Mouse (Mus musculus) ES-E14 (cell line): Measurements from ENCODE around the gene Gpm6b. TPM values are rescaled to one million over a fixed set of nuclear protein-coding genes. Genes with fewer than 3 reads are reported as not detected.

Source experiments
- DNase-seq: peaks from one replicate; pipeline ENCODE4 v3.0.0-alpha.2; 2013; ENCODE audit warnings: low read depth, low spot score
- H3K27ac ChIP-seq: 2 replicates; pipeline ENCODE4 v1.5.1; 2012; ENCODE audit warnings: low read depth, mild to moderate bottlenecking, low read length, moderate library complexity, mixed read lengths; ENCODE audit not compliant: poor library complexity, insufficient read depth, severe bottlenecking
- H3K36me3 ChIP-seq: 2 replicates; pipeline ENCODE4 v1.6.1; 2012; ENCODE audit warnings: mild to moderate bottlenecking, low read length, moderate library complexity, mixed read lengths; ENCODE audit not compliant: control insufficient read depth, poor library complexity, insufficient read depth, severe bottlenecking
- H3K4me1 ChIP-seq, 2 experiments: fragments of 150-350 bp in 1 of 2; sonication (generic) in 1 of 2; 2 replicates each; pipeline ENCODE4 v1.6.1; 2012; ENCODE audit warnings: low read length in 2 of 2, mild to moderate bottlenecking in 1 of 2, mixed read lengths in 1 of 2; ENCODE audit not compliant: control insufficient read depth in 2 of 2, insufficient read depth in 2 of 2, poor library complexity in 1 of 2
- H3K4me3 ChIP-seq, 2 experiments: fragments of 150-350 bp in 1 of 2; sonication (generic) in 1 of 2; 2 replicates each; pipeline ENCODE4 v1.5.1; 2012; ENCODE audit warnings: low read length in 2 of 2, low read depth in 1 of 2, mild to moderate bottlenecking in 1 of 2, mixed read lengths in 1 of 2; ENCODE audit not compliant: insufficient read depth in 1 of 2, poor library complexity in 1 of 2, severe bottlenecking in 1 of 2
- H3K9ac ChIP-seq: 2 replicates; pipeline ENCODE4 v1.6.1; 2012; ENCODE audit warnings: low read depth, mild to moderate bottlenecking, low read length, mixed read lengths; ENCODE audit not compliant: poor library complexity, insufficient read depth, severe bottlenecking
- H3K9me3 ChIP-seq: fragments of 150-350 bp; sonication (generic); 2 replicates; pipeline ENCODE4 v1.6.1; 2012; ENCODE audit warnings: low read depth, mild to moderate bottlenecking, low read length; ENCODE audit not compliant: control insufficient read depth, insufficient read depth
- CHD2 ChIP-seq: IDR thresholded peaks from 2 replicates; pipeline ENCODE4 v1.6.1; 2014; ENCODE audit warnings: mild to moderate bottlenecking, low read depth, low read length, inconsistent platforms
- HCFC1 ChIP-seq: IDR thresholded peaks from 2 replicates; pipeline ENCODE4 v1.6.1; 2012; ENCODE audit warnings: low read length, inconsistent platforms, borderline replicate concordance; ENCODE audit not compliant: insufficient read depth
- MAFK ChIP-seq: IDR thresholded peaks from 2 replicates; pipeline ENCODE4 v1.6.1; 2014; ENCODE audit warnings: mild to moderate bottlenecking, low read depth, low read length, inconsistent platforms; ENCODE audit not compliant: insufficient read depth
- ZC3H11A ChIP-seq: IDR thresholded peaks from 2 replicates; pipeline ENCODE4 v1.6.1; 2012; ENCODE audit warnings: low read depth, mild to moderate bottlenecking, inconsistent platforms, low read length, borderline replicate concordance
- ZNF384 ChIP-seq: IDR thresholded peaks from 2 replicates; pipeline ENCODE4 v1.6.1; 2012; ENCODE audit warnings: low read depth, low read length, inconsistent platforms
- in situ Hi-C, 2 experiments: fragments of 600-800 bp; cut with MboI; formaldehyde crosslinking; loops; one replicate each; pipeline ENCODE4 v1.15.1; 2025; ENCODE audit warnings: low sequenced_read_pairs in 2 of 2, inconsistent platforms in 1 of 2; ENCODE audit not compliant: unreplicated experiment in 2 of 2
- total RNA-seq: library from RNA; depleted of rRNA; stranded (reverse); fragments of 300-350 nt; gene quantifications from 2 replicates; pipeline ENCODE4 v1.2.3, GENCODE M21; 2012

Gpm6b gene
- total RNA-seq, 1 experiment: 1.0 TPM

DNA sequence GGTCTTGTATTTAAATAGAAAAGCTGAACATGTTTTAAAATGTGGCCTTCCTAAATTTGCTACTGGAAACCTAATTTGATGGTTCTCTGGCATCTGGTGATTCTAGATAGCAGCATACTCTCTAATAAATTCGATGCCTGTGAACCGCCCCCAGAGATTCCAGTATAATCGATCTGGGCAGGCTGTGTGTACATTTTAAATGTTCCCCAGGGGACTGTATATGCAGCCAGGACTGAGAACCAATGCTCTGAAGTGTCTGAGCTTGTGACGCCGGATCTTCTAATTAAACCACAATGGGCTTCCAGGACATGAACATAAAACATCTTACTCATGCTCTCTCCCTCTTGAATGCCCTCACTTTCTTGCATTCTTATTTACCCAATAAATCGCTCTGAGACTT, 22.5 kb upstream of the Gpm6b start:
- TF ChIP-seq MAFK: no peak
- no peak for TF ChIP-seq ZC3H11A
- TF ChIP-seq CHD2: no peak
- TF ChIP-seq ZNF384: no peak
- no peak for TF ChIP-seq HCFC1
- Histone ChIP-seq H3K4me1 (no peaks in the 10 kb centered on the region), H3K36me3 (no peaks in the 10 kb centered on the region), H3K9ac (no peak overlapping the region), H3K9me3 (no peaks in the 10 kb centered on the region), H3K4me3 (no peak overlapping the region), H3K27ac (no peak overlapping the region)
- DNase-seq: no peak
- in situ Hi-C loops: no loop called here

DNA sequence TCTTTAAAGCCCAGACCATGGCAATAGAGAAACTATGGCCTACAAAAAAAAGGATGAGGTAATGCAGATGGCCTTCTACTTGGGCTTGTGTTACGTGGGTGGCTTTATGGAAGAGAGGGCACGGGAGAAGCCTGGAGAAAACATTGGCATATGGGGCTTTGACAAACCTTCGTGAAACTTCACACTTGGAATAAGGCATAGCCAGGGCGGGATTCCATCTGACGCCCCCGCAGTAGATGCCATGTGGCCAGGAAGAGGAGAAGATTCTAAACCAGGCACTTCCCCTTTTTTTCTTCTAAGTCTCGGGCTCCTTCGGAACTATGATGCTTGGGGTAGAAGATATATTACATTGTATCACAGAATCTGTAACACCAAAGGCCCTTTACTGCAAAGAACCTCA, 22.0 kb upstream of the Gpm6b start:
- H3K36me3 ChIP-seq: no peaks in the 10 kb centered on the region
- no peak overlapping the region for H3K9ac ChIP-seq
- DNase-seq: no peak
- H3K9me3 ChIP-seq: no peaks in the 10 kb centered on the region
- no peaks in the 10 kb centered on the region for H3K4me1 ChIP-seq
- H3K27ac ChIP-seq: no peak overlapping the region
- in situ Hi-C loops: no loop called here
- no peak overlapping the region for H3K4me3 ChIP-seq
- TF ChIP-seq HCFC1: no peak
- TF ChIP-seq MAFK: no peak
- no peak for TF ChIP-seq ZC3H11A
- TF ChIP-seq CHD2: no peak
- no peak for TF ChIP-seq ZNF384

DNA sequence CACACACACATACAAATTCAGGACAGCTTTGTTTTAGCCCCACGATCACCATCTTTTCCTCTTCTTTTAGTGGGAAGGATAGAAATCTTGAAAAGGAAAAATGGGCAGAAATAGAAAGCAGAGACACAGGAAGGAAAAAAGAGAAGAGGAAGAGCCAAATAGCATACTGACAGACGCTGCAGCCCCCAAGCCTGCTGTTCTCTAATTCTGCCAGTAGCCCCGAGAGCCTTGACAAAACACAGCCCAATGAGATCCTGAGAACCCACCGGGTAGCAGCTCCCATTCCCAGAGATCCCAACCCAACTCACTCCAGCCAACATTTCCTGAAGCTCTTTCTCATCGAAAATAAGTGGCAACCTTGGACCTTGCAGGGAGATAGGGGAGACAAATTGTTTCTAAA, 19.4 kb upstream of the Gpm6b start:
- Histone ChIP-seq H3K4me3 (no peak overlapping the region), H3K9me3 (no peaks in the 10 kb centered on the region), H3K4me1 (no peaks in the 10 kb centered on the region), H3K27ac (no peak overlapping the region), H3K36me3 (no peaks in the 10 kb centered on the region), H3K9ac (no peak overlapping the region)
- TF ChIP-seq HCFC1 (no peak), CHD2 (no peak), MAFK (no peak), ZNF384 (no peak), ZC3H11A (no peak)
- in situ Hi-C loops: no loop called here
- no peak for DNase-seq

DNA sequence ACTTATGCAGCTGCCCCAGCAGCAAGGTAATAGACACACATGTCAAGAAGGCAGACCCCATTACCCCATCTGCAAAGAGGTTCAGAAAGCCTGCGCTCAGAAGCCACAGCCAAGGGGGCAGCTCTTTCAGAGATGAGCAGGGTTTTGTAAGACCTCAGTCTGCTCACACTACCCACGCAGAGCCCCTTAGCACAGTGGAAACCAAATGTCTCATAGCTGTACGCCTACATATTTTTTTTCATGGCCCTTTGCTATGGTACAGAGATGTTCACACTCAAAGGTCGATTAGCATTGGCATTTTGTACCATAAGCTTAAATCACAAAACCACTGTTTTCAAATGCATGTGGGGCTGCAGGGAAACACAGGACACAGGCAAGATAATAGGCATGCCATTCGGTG, 11.9 kb upstream of the Gpm6b start:
- Histone ChIP-seq H3K4me3 (no peak overlapping the region), H3K4me1 (no peaks in the 10 kb centered on the region), H3K27ac (no peak overlapping the region), H3K9ac (no peak overlapping the region), H3K9me3 (no peaks in the 10 kb centered on the region), H3K36me3 (no peaks in the 10 kb centered on the region)
- TF ChIP-seq ZNF384 (no peak), HCFC1 (no peak), CHD2 (no peak), ZC3H11A (no peak), MAFK (no peak)
- in situ Hi-C loops: no loop called here
- no peak for DNase-seq

DNA sequence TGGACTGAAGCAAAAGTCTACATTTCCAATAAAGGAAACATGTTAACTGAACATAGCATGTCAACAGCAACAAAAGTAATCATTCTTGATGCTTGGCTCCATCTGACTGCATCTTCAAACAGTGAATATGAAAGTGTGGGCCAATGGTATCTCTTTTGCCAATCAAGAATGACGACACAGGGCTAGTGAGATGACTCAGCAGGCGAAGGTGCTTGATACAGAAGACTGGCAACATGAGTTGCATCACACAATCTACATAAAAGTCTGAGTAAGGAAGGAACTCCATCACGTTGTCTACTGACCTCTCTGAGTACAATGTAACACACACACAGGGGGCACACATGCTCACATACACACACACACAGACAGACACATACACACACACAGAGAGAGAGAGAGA, 9.0 kb upstream of the Gpm6b start:
- in situ Hi-C loops: no loop called here
- Histone ChIP-seq H3K9ac (no peak overlapping the region), H3K9me3 (no peaks in the 10 kb centered on the region), H3K4me1 (no peaks in the 10 kb centered on the region), H3K4me3 (no peak overlapping the region), H3K27ac (no peak overlapping the region), H3K36me3 (no peaks in the 10 kb centered on the region)
- DNase-seq: no peak
- TF ChIP-seq MAFK (no peak), HCFC1 (no peak), ZC3H11A (no peak), CHD2 (no peak), ZNF384 (no peak)
